Mouse (Mus musculus): ENCODE data around the gene Gm813. TPM values are rescaled to one million over a fixed set of nuclear protein-coding genes. Genes with fewer than 3 reads are reported as not detected.

The Gm813 gene
- polyA plus RNA-seq, 1 experiment, result not detected

GRCm38 (mm10) chr16:58628968-58629367, 12.2 kb upstream of the Gm813 start:
- Histone ChIP-seq H3K4me3 (no peak overlapping the region), H3K4me2 (ENCODE audit: low read depth) (no peak overlapping the region), H3K36me3 (ENCODE audit: control insufficient read depth, insufficient read depth) (no peaks in the 10 kb centered on the region), H3K79me2 (ENCODE audit: control insufficient read depth, insufficient read depth) (no peaks in the 10 kb centered on the region), H3ac (ENCODE audit: control insufficient read depth, insufficient read length) (no peak overlapping the region), H3K27me3 (ENCODE audit: control insufficient read depth, insufficient read depth, insufficient read length) (peaks cover 12% of the 10 kb centered on the region)
- no peak for TF ChIP-seq E2F4 (IDR thresholded peaks at IDR 0.05; ENCODE audit: insufficient read depth)

DNA sequence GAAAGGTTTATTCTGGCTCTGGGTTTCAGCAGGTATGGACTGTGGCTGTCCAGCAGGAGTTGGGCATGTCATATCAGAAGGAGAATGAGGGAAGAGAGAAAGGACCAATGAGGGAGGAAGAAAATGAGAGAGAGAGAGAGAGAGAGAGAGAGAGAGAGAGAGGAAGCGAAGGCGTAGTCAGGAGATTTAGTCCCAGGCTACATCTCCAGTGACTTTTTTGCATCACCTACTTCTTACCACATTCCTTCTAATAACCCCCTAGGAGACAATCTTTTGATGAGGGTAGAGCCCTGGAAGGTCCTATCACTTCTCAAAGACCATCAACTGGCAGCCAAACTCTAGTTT, 11.5 kb upstream of the Gm813 start:
- H3K79me2 ChIP-seq (ENCODE audit: control insufficient read depth, insufficient read depth), result no peaks in the 10 kb centered on the region
- no peak overlapping the region for H3ac ChIP-seq (ENCODE audit: control insufficient read depth, insufficient read length)
- no peak for TF ChIP-seq TCF12 (IDR thresholded peaks at IDR 0.05; ENCODE audit: insufficient read depth, poor library complexity, severe bottlenecking)
- TF ChIP-seq MYOD1 (IDR thresholded peaks at IDR 0.05; ENCODE audit: control insufficient read depth in 1 of 3, insufficient read length in 2 of 3, low read depth in 2 of 3), result no peak
- H3K4me3 ChIP-seq, result no peak overlapping the region
- no peaks in the 10 kb centered on the region for H3K36me3 ChIP-seq (ENCODE audit: control insufficient read depth, insufficient read depth)
- H3K4me2 ChIP-seq (ENCODE audit: low read depth), result no peak overlapping the region
- peaks cover 8% of the 10 kb centered on the region for H3K27me3 ChIP-seq (ENCODE audit: control insufficient read depth, insufficient read depth, insufficient read length)

DNA sequence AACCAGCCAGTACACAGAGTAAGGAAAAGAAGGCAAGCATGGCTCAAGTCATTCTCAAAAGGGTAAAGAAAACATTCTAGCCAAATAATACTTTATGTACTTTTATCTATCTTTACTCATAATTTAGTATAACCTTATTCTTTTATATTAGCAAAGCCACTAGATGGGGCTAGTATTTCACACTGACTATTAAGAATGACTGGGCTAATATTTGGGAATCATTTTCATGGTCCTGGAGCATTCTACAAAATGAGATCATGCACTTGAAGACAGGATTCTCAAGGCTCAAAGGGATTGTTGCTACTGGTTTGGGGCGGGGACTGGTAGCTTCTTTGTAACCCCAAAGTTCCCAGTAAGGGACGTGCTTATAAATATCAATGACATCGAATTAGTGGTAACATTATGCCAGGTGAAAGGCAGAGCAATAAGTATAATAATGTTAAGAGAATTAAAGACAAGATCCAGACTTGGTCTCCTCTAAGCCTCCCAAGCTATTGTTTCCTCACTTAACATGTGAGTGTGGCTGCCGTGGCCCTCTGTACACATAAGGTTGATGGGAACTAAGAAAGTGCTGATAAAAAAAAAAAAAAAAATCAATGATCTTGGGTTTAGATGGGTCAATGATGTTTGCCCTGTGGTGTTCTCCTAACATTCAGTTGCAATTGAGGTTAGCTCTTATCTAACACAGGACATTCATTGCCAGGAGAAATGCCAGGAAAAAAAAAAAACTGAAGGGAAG, 11.0 kb upstream of the Gm813 start:
- H3K36me3 ChIP-seq (ENCODE audit: control insufficient read depth, insufficient read depth), result no peaks in the 10 kb centered on the region

GRCm38 (mm10) chr16:58623944-58624343, 7.2 kb upstream of the Gm813 start:
- TF ChIP-seq USF1 (IDR thresholded peaks at IDR 0.05; ENCODE audit: low read depth), result no peak
- no peak for TF ChIP-seq POLR2A (IDR thresholded peaks at IDR 0.05; ENCODE audit: insufficient read length, low read depth)
- no peak for TF ChIP-seq SRF (IDR thresholded peaks at IDR 0.05; ENCODE audit: control insufficient read depth, insufficient read length, low read depth)
- TF ChIP-seq MYOD1 (IDR thresholded peaks at IDR 0.05; ENCODE audit: control insufficient read depth in 1 of 3, insufficient read length in 2 of 3, low read depth in 2 of 3), result no peak
- TF ChIP-seq E2F4 (IDR thresholded peaks at IDR 0.05; ENCODE audit: insufficient read depth), result no peak
- no peak for TF ChIP-seq REST (IDR thresholded peaks at IDR 0.05; ENCODE audit: insufficient read depth, insufficient read length)
- no peak for TF ChIP-seq TCF12 (IDR thresholded peaks at IDR 0.05; ENCODE audit: insufficient read depth, poor library complexity, severe bottlenecking)
- no peak for TF ChIP-seq POLR2AphosphoS2 (IDR thresholded peaks at IDR 0.05; ENCODE audit: insufficient read length, low read depth)
- no peak for TF ChIP-seq CEBPB (IDR thresholded peaks at IDR 0.05; ENCODE audit: insufficient read depth, poor library complexity, severe bottlenecking)
- TF ChIP-seq MYOG (IDR thresholded peaks at IDR 0.05; ENCODE audit: control insufficient read depth in 1 of 3, insufficient read depth in 1 of 3, insufficient read length in 2 of 3, low read depth in 2 of 3), result no peak
- TF ChIP-seq TCF3 (IDR thresholded peaks at IDR 0.05; ENCODE audit: insufficient read length, low read depth), result no peak
- no peak for TF ChIP-seq MAX (IDR thresholded peaks at IDR 0.05; ENCODE audit: low read depth)
- Histone ChIP-seq H3K4me3 (no peak overlapping the region), H3K27me3 (ENCODE audit: control insufficient read depth, insufficient read depth, insufficient read length) (no peaks in the 10 kb centered on the region), H3K4me2 (ENCODE audit: low read depth) (no peak overlapping the region), H3K79me2 (ENCODE audit: control insufficient read depth, insufficient read depth) (no peaks in the 10 kb centered on the region), H3ac (ENCODE audit: control insufficient read depth, insufficient read length) (no peak overlapping the region), H3K36me3 (ENCODE audit: control insufficient read depth, insufficient read depth) (no peaks in the 10 kb centered on the region)

More for the DNA sequence above, 11.0 kb upstream of the Gm813 start:
- Histone ChIP-seq H3ac (ENCODE audit: control insufficient read depth, insufficient read length) (no peak overlapping the region), H3K27me3 (ENCODE audit: control insufficient read depth, insufficient read depth, insufficient read length) (peaks cover 8% of the 10 kb centered on the region), H3K79me2 (ENCODE audit: control insufficient read depth, insufficient read depth) (no peaks in the 10 kb centered on the region), H3K4me2 (ENCODE audit: low read depth) (no peak overlapping the region), H3K4me3 (no peak overlapping the region)
- TF ChIP-seq TCF3 (IDR thresholded peaks at IDR 0.05; ENCODE audit: insufficient read length, low read depth), result no peak
- TF ChIP-seq SRF (IDR thresholded peaks at IDR 0.05; ENCODE audit: control insufficient read depth, insufficient read length, low read depth), result no peak
- TF ChIP-seq MYOG (IDR thresholded peaks at IDR 0.05; ENCODE audit: control insufficient read depth in 1 of 3, insufficient read depth in 1 of 3, insufficient read length in 2 of 3, low read depth in 2 of 3), result no peak
- TF ChIP-seq TCF12 (IDR thresholded peaks at IDR 0.05; ENCODE audit: insufficient read depth, poor library complexity, severe bottlenecking), result no peak
- TF ChIP-seq MYOD1 (IDR thresholded peaks at IDR 0.05; ENCODE audit: control insufficient read depth in 1 of 3, insufficient read length in 2 of 3, low read depth in 2 of 3), result no peak
- no peak for TF ChIP-seq REST (IDR thresholded peaks at IDR 0.05; ENCODE audit: insufficient read depth, insufficient read length)
- no peak for TF ChIP-seq POLR2A (IDR thresholded peaks at IDR 0.05; ENCODE audit: insufficient read length, low read depth)
- TF ChIP-seq USF1 (IDR thresholded peaks at IDR 0.05; ENCODE audit: low read depth), result no peak
- TF ChIP-seq CEBPB (IDR thresholded peaks at IDR 0.05; ENCODE audit: insufficient read depth, poor library complexity, severe bottlenecking), result no peak
- TF ChIP-seq MAX (IDR thresholded peaks at IDR 0.05; ENCODE audit: low read depth), result no peak
- no peak for TF ChIP-seq E2F4 (IDR thresholded peaks at IDR 0.05; ENCODE audit: insufficient read depth)
- TF ChIP-seq POLR2AphosphoS2 (IDR thresholded peaks at IDR 0.05; ENCODE audit: insufficient read length, low read depth), result no peak

DNA sequence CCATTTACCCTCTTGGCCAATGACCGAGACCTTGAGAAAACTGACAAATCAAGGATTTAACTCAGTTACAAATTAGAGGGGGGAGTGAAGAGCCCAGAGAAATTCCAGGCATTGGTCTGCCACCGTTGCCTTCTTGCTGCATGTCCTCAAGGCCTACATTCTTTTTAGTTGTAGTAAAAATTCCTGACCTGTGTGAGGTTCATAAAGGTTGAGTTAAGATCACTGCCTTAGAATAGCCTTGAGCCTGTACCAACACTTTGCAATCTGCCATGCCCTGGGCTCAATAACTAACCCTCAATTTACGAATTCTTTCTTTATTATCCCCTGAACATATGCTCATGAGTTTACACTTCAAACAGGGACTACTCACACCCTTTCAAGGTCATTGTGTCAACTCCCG, 6.3 kb upstream of the Gm813 start:
- Histone ChIP-seq H3K36me3 (ENCODE audit: control insufficient read depth, insufficient read depth) (no peaks in the 10 kb centered on the region), H3K79me2 (ENCODE audit: control insufficient read depth, insufficient read depth) (no peaks in the 10 kb centered on the region), H3K27me3 (ENCODE audit: control insufficient read depth, insufficient read depth, insufficient read length) (no peaks in the 10 kb centered on the region), H3K4me2 (ENCODE audit: low read depth) (no peak overlapping the region), H3ac (ENCODE audit: control insufficient read depth, insufficient read length) (no peak overlapping the region), H3K4me3 (no peak overlapping the region)
- TF ChIP-seq POLR2AphosphoS2 (IDR thresholded peaks at IDR 0.05; ENCODE audit: insufficient read length, low read depth) (no peak), E2F4 (IDR thresholded peaks at IDR 0.05; ENCODE audit: insufficient read depth) (no peak), CEBPB (IDR thresholded peaks at IDR 0.05; ENCODE audit: insufficient read depth, poor library complexity, severe bottlenecking) (no peak), MYOD1 (IDR thresholded peaks at IDR 0.05; ENCODE audit: control insufficient read depth in 1 of 3, insufficient read length in 2 of 3, low read depth in 2 of 3) (no peak), SRF (IDR thresholded peaks at IDR 0.05; ENCODE audit: control insufficient read depth, insufficient read length, low read depth) (no peak), MAX (IDR thresholded peaks at IDR 0.05; ENCODE audit: low read depth) (no peak), MYOG (IDR thresholded peaks at IDR 0.05; ENCODE audit: control insufficient read depth in 1 of 3, insufficient read depth in 1 of 3, insufficient read length in 2 of 3, low read depth in 2 of 3) (no peak), POLR2A (IDR thresholded peaks at IDR 0.05; ENCODE audit: insufficient read length, low read depth) (no peak), REST (IDR thresholded peaks at IDR 0.05; ENCODE audit: insufficient read depth, insufficient read length) (no peak)
